In genomic region chr16:27387634-27388611, GRCm38 (mm10) we compare ENCODE assay signal across 7 mouse cellular contexts. TPM values are rescaled to one million over a fixed set of nuclear protein-coding genes. Genes with fewer than 3 reads are reported as not detected.
DNase-seq lines count a peak whose midpoint lies in the region; ATAC-seq and TF ChIP-seq lines count a peak whose summit lies in the region.

No protein-coding gene starts in this region.

- peak; percentile 81 for TF ChIP-seq EP300 in CH12.LX (IDR thresholded peaks at IDR 0.05; ENCODE audit: low read length)

- peak overlapping the region; percentile 99 for H3K4me2 ChIP-seq in CH12.LX (ENCODE audit: insufficient read depth, low read depth, poor library complexity, severe bottlenecking)
- H3K4me2 ChIP-seq in heart, embryonic 12.5 days, result peak overlapping the region; percentile 79

- no peak for TF ChIP-seq CTCF in CH12.LX (conservative IDR thresholded peaks at IDR 0.05 in 1 of 2, IDR thresholded peaks at IDR 0.05 in 1 of 2; ENCODE audit: low read depth in 2 of 2, low read length in 2 of 2)
- no peak for TF ChIP-seq CTCF in bone marrow, adult 2 months (IDR thresholded peaks at IDR 0.05; ENCODE audit: control insufficient read depth, insufficient read depth, low read length)

- H3K27ac ChIP-seq in CH12.LX (ENCODE audit: insufficient read depth, low read depth), result peak overlapping the region; percentile 100
- peak overlapping the region; percentile 16; the same call in 1 of the 2 replicates for H3K27ac ChIP-seq in bone marrow, adult 2 months (ENCODE audit: control insufficient read depth, insufficient read depth, low read depth, low read length, poor library complexity)
- H3K27ac ChIP-seq in heart, embryonic 12.5 days (ENCODE audit: poor library complexity, severe bottlenecking), result peak overlapping the region; percentile 51

- no peaks in the 10 kb centered on the region for H3K9me3 ChIP-seq in CH12.LX (replicated peaks; ENCODE audit: low read length)
- H3K9me3 ChIP-seq in heart, embryonic 12.5 days (replicated peaks), result no peaks in the 10 kb centered on the region

- peaks cover 18 to 50% of the 10 kb centered on the region in 2 experiments for H3K4me1 ChIP-seq in CH12.LX (ENCODE audit: control insufficient read depth in 1 of 2, insufficient read depth in 2 of 2)
- no peaks in the 10 kb centered on the region for H3K4me1 ChIP-seq in bone marrow, adult 2 months (ENCODE audit: control insufficient read depth, insufficient read depth, low read length)
- peaks cover 29% of the 10 kb centered on the region for H3K4me1 ChIP-seq in heart, embryonic 12.5 days (replicated peaks)

- H3K27me3 ChIP-seq in CH12.LX (replicated peaks), result no peaks in the 10 kb centered on the region
- no peaks in the 10 kb centered on the region for H3K27me3 ChIP-seq in heart, embryonic 12.5 days (replicated peaks)

- no peak; the same call in none of the 2 replicates for TF ChIP-seq RAD21 in CH12.LX (IDR thresholded peaks at IDR 0.05; ENCODE audit: low read depth, low read length)

- in situ Hi-C loops in CH12.LX (cut with MboI; ENCODE audit: low pct_ligation_motif_present, low pct_unique_long_range_greater_than_20kb, low sequenced_read_pairs), result loop anchor here (5.0 kb wide), 1 partner anchor 41 kb away; no protein-coding TSS in a partner anchor

- peaks cover 37% of the 10 kb centered on the region for H3K79me2 ChIP-seq in CH12.LX (replicated peaks; ENCODE audit: control insufficient read depth, extremely low read depth, insufficient read depth, poor library complexity, severe bottlenecking)

- peak; percentile 91 for DNase-seq in CH12.LX (ENCODE audit: extremely low read depth)
- peak; percentile 35 for DNase-seq in kidney, postnatal 10 days
- peak; percentile 66 to 71 for DNase-seq in spleen, postnatal 36 days (ENCODE audit: low spot score in 2 of 2)
- DNase-seq in thymus, postnatal 10 days (ENCODE audit: low spot score in 2 of 2), result no peak

- peak overlapping the region; percentile 62 to 89 (median 80) for H3K4me3 ChIP-seq in CH12.LX (replicated peaks in 1 of 3; ENCODE audit: low read depth in 2 of 3, low read length in 2 of 3, poor library complexity in 1 of 3)
- H3K4me3 ChIP-seq in bone marrow, adult 2 months (replicated peaks; ENCODE audit: control insufficient read depth, low read depth, low read length), result peak overlapping the region; percentile 4
- peak overlapping the region; percentile 69 for H3K4me3 ChIP-seq in heart, embryonic 12.5 days

- H3K36me3 ChIP-seq in CH12.LX (replicated peaks in 1 of 2; ENCODE audit: control insufficient read depth in 1 of 2, insufficient read depth in 1 of 2, low read length in 1 of 2), result peaks cover 0 to 6% of the 10 kb centered on the region in 2 experiments
- H3K36me3 ChIP-seq in heart, embryonic 12.5 days, result no peaks in the 10 kb centered on the region

- dilution Hi-C loops in CH12.LX (cut with MboI; ENCODE audit: extremely low pct_ligation_motif_present, extremely low pct_unique_long_range_greater_than_20kb, low sequenced_read_pairs), result no loop called here

- peak overlapping the region; percentile 99 for H3K9ac ChIP-seq in CH12.LX (ENCODE audit: insufficient read depth, low read depth)
- peak overlapping the region; percentile 36; the same call in 1 of the 2 replicates for H3K9ac ChIP-seq in heart, embryonic 12.5 days

- WGBS in bone marrow, adult 2 months, result 11% methylated on average over 12 of the region's 12 CpGs
- 32% methylated on average over 12 of the region's 12 CpGs for WGBS in heart, embryonic 12.5 days

- ATAC-seq in heart, embryonic 12.5 days (ENCODE audit: insufficient number of reproducible peaks, low FRiP score), result no peak
- peak; percentile 45 for ATAC-seq in megakaryocyte, adult 5-6 weeks (ENCODE audit: poor library complexity, severe bottlenecking)

- peak; percentile 68 for TF ChIP-seq POLR2A in CH12.LX (IDR thresholded peaks at IDR 0.05; ENCODE audit: low read depth, low read length)
- no peak for TF ChIP-seq POLR2A in bone marrow, adult 2 months (IDR thresholded peaks at IDR 0.05; ENCODE audit: borderline replicate concordance, control insufficient read depth, low read depth, low read length)

TF ChIP-seq in CH12.LX, 34 proteins besides CTCF, POLR2A, EP300 and RAD21:
- TF ChIP-seq MXI1 (IDR thresholded peaks at IDR 0.05; ENCODE audit: low read depth, low read length) (peak; percentile 41; the same call in 1 of the 2 replicates), SMC3 (IDR thresholded peaks at IDR 0.05; ENCODE audit: low read depth, low read length) (peak; percentile 18), ZNF384 (IDR thresholded peaks at IDR 0.05; ENCODE audit: low read depth, low read length) (peak; percentile 66), NRF1 (IDR thresholded peaks at IDR 0.05; ENCODE audit: low read depth, low read length) (no peak), E2F4 (IDR thresholded peaks at IDR 0.05; ENCODE audit: insufficient replicate concordance, low read depth, low read length) (peak; percentile 60; the same call in 1 of the 2 replicates), USF1 (IDR thresholded peaks at IDR 0.05; ENCODE audit: low read depth, low read length) (peak; percentile 42; the same call in 1 of the 2 replicates), MAZ (IDR thresholded peaks at IDR 0.05; ENCODE audit: low read depth, low read length) (peak; percentile 49; the same call in 1 of the 2 replicates), PAX5 (IDR thresholded peaks at IDR 0.05; ENCODE audit: low read length) (no peak), USF2 (conservative IDR thresholded peaks at IDR 0.05; ENCODE audit: low read depth, low read length) (no peak), BHLHE40 (IDR thresholded peaks at IDR 0.05; ENCODE audit: low read depth, low read length) (peak; percentile 85), ZKSCAN1 (IDR thresholded peaks at IDR 0.05; ENCODE audit: borderline replicate concordance, low read depth, low read length) (no peak), ETS1 (conservative IDR thresholded peaks at IDR 0.05; ENCODE audit: low read depth, low read length) (peak; percentile 76), JUN (IDR thresholded peaks at IDR 0.05; ENCODE audit: insufficient read depth, low read depth, low read length) (peak; percentile 82), CHD1 (IDR thresholded peaks at IDR 0.05; ENCODE audit: low read depth, low read length) (peak; percentile 49; the same call in 1 of the 2 replicates), HCFC1 (IDR thresholded peaks at IDR 0.05; ENCODE audit: low read depth, low read length) (no peak), TCF12 (IDR thresholded peaks at IDR 0.05; ENCODE audit: low read depth, low read length) (peak; percentile 70), MYC (IDR thresholded peaks at IDR 0.05; ENCODE audit: low read depth, low read length) (peak; percentile 28; the same call in 1 of the 2 replicates), GABPA (IDR thresholded peaks at IDR 0.05; ENCODE audit: insufficient replicate concordance, low read depth, low read length) (no peak), MAFK (IDR thresholded peaks at IDR 0.05; ENCODE audit: insufficient replicate concordance, low read length) (0 out of 2 replicates have a peak, but pooled peaks have one; percentile 54), MEF2A (IDR thresholded peaks at IDR 0.05; ENCODE audit: borderline replicate concordance, low read depth, low read length) (peak; percentile 94), RCOR1 (conservative IDR thresholded peaks at IDR 0.05; ENCODE audit: low read depth, low read length) (no peak), TBP (conservative IDR thresholded peaks at IDR 0.05; ENCODE audit: low read depth, low read length) (peak; percentile 94), SIN3A (IDR thresholded peaks at IDR 0.05; ENCODE audit: low read length) (peak; percentile 58; the same call in 1 of the 2 replicates), IRF4 (IDR thresholded peaks at IDR 0.05; ENCODE audit: low read depth, low read length) (peak; percentile 87), NELFE (IDR thresholded peaks at IDR 0.05; ENCODE audit: low read depth, low read length) (peak; percentile 68; the same call in 1 of the 2 replicates), UBTF (IDR thresholded peaks at IDR 0.05; ENCODE audit: low read depth, low read length) (no peak), JUND (conservative IDR thresholded peaks at IDR 0.05; ENCODE audit: low read depth, low read length) (peak; percentile 78)

RNA-seq across cellular contexts. Expression of gene Ccdc50, which starts 0.7 kb away (rescaled TPM):
- total RNA-seq in CH12.LX (2012; rRNA removed), result 188 and 203 TPM in 2 replicates
- 243 and 258 TPM in 2 replicates for total RNA-seq in CH12.LX (2014; rRNA removed)
- 261 and 307 TPM in 2 replicates for polyA plus RNA-seq in CH12.LX (2012; ENCODE audit: insufficient read length, low read depth)
- polyA plus RNA-seq in bone marrow, adult 2 months (2011; ENCODE audit: insufficient read depth, insufficient read length, low replicate concordance, missing spikeins), result 8.3 and 8.9 TPM in 2 replicates
- 44.3 and 48.9 TPM in 2 replicates for polyA plus RNA-seq in heart, embryonic 12.5 days (2016; fragmentation: Nextera tagmentation; extraction: Ambion mirVana)
- 196 and 199 TPM in 2 replicates for total RNA-seq in megakaryocyte, adult 5-6 weeks (2015)
- total RNA-seq in megakaryocyte, adult 5-6 weeks (2017), result 173 and 186 TPM in 2 replicates

RNA-seq across cellular contexts. Expression of gene Uts2b, which starts 17.9 kb away (rescaled TPM):
- total RNA-seq in CH12.LX (2012; rRNA removed), result 0.29 and 0.38 TPM in 2 replicates
- 0.51 TPM in 1 of 2 replicates, not detected in the other for total RNA-seq in CH12.LX (2014; rRNA removed)
- not detected in 2 replicates for polyA plus RNA-seq in CH12.LX (2012; ENCODE audit: insufficient read length, low read depth)
- polyA plus RNA-seq in bone marrow, adult 2 months (2011; ENCODE audit: insufficient read depth, insufficient read length, low replicate concordance, missing spikeins), result not detected in 2 replicates
- polyA plus RNA-seq in heart, embryonic 12.5 days (2016; fragmentation: Nextera tagmentation; extraction: Ambion mirVana), result 5.5 and 6.4 TPM in 2 replicates
- total RNA-seq in megakaryocyte, adult 5-6 weeks (2015), result not detected in 2 replicates
- not detected in 2 replicates for total RNA-seq in megakaryocyte, adult 5-6 weeks (2017)

Comparison
In these comparisons a context has a peak if more than half of its experiments do, and no peak if none do; other contexts are left out.
1. DNase-seq: peak in CH12.LX (single experiment), kidney, postnatal 10 days (single experiment) and spleen, postnatal 36 days (2 of 2); none in thymus, postnatal 10 days (0 of 2).
2. H3K27ac ChIP-seq: peak in every context shown above with its lines; median percentile 100 in CH12.LX; 51 in heart, embryonic 12.5 days; 16 in bone marrow, adult 2 months.
3. H3K4me3 ChIP-seq: peak in every context shown above with its lines; median percentile 80 in CH12.LX; 69 in heart, embryonic 12.5 days; 4 in bone marrow, adult 2 months.